Mouse (Mus musculus) liver, adult 2 months (tissue): ENCODE data around the gene Nckap1.

Source experiments
- CTCF ChIP-seq: fragments of 200-500 bp; IDR thresholded peaks from 2 replicates; pipeline ENCODE4 v1.5.1; 2011; ENCODE audit warnings: low read depth, low read length, control low read depth
- POLR2A ChIP-seq: fragments of 200-500 bp; IDR thresholded peaks from 2 replicates; pipeline ENCODE4 v1.6.1; 2011; ENCODE audit warnings: low read length, control low read depth; ENCODE audit not compliant: insufficient read depth; ENCODE audit errors: extremely low read depth

DNA sequence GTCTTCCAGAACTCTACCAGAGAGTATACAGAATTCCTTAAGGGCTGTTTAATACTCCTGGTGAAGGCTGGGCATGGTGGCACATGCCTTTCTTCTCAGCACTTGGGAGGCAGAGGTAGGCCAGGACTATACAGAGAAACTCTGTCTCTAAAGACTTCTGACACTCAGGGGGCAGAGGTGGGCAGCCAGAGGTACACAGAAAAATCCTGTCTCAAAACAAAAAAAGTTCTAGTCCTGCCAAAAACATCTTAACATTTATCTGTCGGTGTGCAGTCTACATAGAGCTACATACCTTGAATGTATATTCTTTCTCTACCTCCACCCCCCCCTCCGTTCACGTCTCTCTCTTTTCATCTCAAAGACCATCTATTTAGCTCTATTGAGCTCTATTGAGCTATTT, 1.2 kb upstream of the Nckap1 start:
- no peak for TF ChIP-seq CTCF
- no peak for TF ChIP-seq POLR2A
